Mouse (Mus musculus): ENCODE data around the gene Irf5. TPM values are rescaled to one million over a fixed set of nuclear protein-coding genes. Genes with fewer than 3 reads are reported as not detected.
"Not testable (repeated sequence)": the region's sequence is repeated elsewhere in the genome, so short reads cannot be mapped to it uniquely, and the experiment has no call there.

Irf5 gene
- polyA plus RNA-seq, 1 experiment from 2014 or later, result 9.3 TPM

DNA sequence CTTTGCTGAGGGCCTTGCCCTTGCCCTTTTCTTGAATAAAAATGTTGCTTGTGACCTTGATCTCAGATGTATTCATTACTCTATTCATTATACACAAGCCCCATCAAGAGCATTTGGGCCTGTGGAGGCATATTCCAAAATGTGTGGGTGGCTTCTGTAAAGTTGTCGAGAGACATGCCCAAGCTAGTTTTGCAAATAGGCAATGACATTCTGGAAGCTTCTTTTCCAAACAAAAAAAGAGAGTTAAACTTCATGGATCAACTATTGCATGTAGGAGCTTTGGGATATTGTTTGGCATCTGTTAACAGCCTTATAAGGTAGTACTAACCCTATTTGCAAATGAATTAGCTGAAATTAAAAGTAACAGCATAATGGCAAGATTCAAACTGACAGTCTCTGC lies 21.7 kb downstream of the Irf5 start:
- Histone ChIP-seq H3K4me2 (replicated peaks; ENCODE audit: low read depth) (no peak overlapping the region), H3K27me3 (ENCODE audit: control insufficient read depth, insufficient read depth, low read length) (no peaks in the 10 kb centered on the region), H3K4me3 (ENCODE audit: low read depth, low read length) (no peak overlapping the region), H3K36me3 (ENCODE audit: control insufficient read depth, insufficient read depth, low read length) (peaks cover 14% of the 10 kb centered on the region), H3K27ac (replicated peaks) (peak overlapping the region; percentile 65), H3K4me1 (replicated peaks; ENCODE audit: control insufficient read depth, insufficient read depth) (no peaks in the 10 kb centered on the region), H3K9me3 (ENCODE audit: control insufficient read depth, low read length) (no peaks in the 10 kb centered on the region), H3K9ac (ENCODE audit: low read length) (no peak overlapping the region)
- 80% methylated on average over 1 of the region's 1 CpGs for WGBS
- no peak for TF ChIP-seq CTCF (IDR thresholded peaks at IDR 0.05; ENCODE audit: low read depth)
- DNase-seq (ENCODE audit: low spot score) (no peak), ATAC-seq (ENCODE audit: low FRiP score, low TSS enrichment) (no peak)

DNA sequence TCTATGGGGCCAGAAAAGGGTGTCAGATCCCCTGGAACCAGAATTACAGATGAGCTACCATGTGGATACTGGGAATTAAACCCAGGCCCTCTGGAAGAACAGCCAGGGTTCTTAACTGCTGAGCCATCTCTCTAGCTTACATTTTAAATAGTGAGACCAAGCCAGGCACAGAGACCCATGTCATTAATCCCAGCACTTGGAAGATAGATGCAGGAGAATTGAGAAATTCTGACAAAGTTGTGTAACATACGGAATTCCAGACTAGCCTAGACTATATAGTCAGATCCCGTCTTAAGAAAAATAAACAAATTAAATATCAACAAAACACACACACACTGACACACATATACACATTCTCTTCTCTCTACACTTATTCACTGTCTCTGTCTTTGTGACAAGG lies 26.1 kb downstream of the Irf5 start:
- DNase-seq (ENCODE audit: low spot score), result no peak
- H3K4me2 ChIP-seq (replicated peaks; ENCODE audit: low read depth), result no peak overlapping the region
- H3K27me3 ChIP-seq (ENCODE audit: control insufficient read depth, insufficient read depth, low read length), result no peaks in the 10 kb centered on the region
- WGBS, result 71% methylated on average over 2 of the region's 2 CpGs
- H3K27ac ChIP-seq (replicated peaks), result no peak overlapping the region
- no peak for TF ChIP-seq EP300 (optimal IDR thresholded peaks at IDR 0.05)
- TF ChIP-seq CTCF (IDR thresholded peaks at IDR 0.05; ENCODE audit: low read depth), result no peak
- H3K9ac ChIP-seq (ENCODE audit: low read length), result no peak overlapping the region
- no peaks in the 10 kb centered on the region for H3K9me3 ChIP-seq (ENCODE audit: control insufficient read depth, low read length)
- no peak overlapping the region for H3K4me3 ChIP-seq (ENCODE audit: low read depth, low read length)
- no peak for ATAC-seq (ENCODE audit: low FRiP score, low TSS enrichment)
- no peaks in the 10 kb centered on the region for H3K4me1 ChIP-seq (replicated peaks; ENCODE audit: control insufficient read depth, insufficient read depth)
- H3K36me3 ChIP-seq (ENCODE audit: control insufficient read depth, insufficient read depth, low read length), result peaks cover 17% of the 10 kb centered on the region

DNA sequence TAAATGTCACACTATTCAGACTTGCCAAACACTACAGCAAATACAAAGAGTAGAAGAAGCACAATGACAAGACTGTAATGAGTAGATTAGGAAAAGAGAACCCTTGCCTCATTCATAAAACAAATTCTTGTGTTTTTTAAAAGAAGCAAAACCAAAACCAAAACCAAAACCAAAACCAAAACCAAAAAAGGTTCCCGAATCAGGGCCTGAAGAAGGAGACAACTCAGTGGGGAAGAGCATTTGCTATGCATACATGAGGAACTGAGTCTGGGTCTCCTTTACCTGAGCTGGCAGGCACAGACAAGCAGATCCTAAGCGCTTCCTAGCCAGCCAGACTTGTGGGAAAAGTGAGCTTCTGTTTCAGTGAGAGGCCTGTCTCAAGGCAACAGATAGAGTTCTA lies 30.7 kb downstream of the Irf5 start:
- TF ChIP-seq CTCF (IDR thresholded peaks at IDR 0.05; ENCODE audit: low read depth) (no peak), EP300 (optimal IDR thresholded peaks at IDR 0.05) (no peak)

DNA sequence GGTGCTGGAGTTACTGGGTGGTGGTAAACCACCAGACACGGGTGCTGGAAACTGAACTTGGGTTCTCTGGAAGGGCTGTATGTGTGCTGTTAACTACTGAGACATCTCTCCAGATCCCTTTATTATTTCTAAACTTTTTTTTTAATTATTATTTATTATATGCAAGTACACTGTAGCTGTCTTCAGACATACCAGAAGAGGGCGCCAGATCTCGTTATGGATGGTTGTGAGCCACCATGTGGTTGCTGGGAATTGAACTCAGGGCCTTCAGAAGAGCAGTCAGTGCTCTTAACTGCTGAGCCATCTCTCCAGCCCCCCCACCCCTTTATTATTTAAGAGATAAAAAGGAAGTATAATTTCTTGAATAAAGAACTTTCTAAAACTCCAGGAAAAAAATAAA lies 50.0 kb downstream of the Irf5 start:
- not testable (repeated sequence) for H3K27ac ChIP-seq (replicated peaks); H3K4me1 ChIP-seq (replicated peaks; ENCODE audit: control insufficient read depth, insufficient read depth); DNase-seq (ENCODE audit: low spot score); H3K27me3 ChIP-seq (ENCODE audit: control insufficient read depth, insufficient read depth, low read length); H3K4me3 ChIP-seq (ENCODE audit: low read depth, low read length); ATAC-seq (ENCODE audit: low FRiP score, low TSS enrichment); H3K9me3 ChIP-seq (ENCODE audit: control insufficient read depth, low read length); H3K9ac ChIP-seq (ENCODE audit: low read length); H3K4me2 ChIP-seq (replicated peaks; ENCODE audit: low read depth); H3K36me3 ChIP-seq (ENCODE audit: control insufficient read depth, insufficient read depth, low read length)
- TF ChIP-seq CTCF (IDR thresholded peaks at IDR 0.05; ENCODE audit: low read depth), result peak; percentile 32
- 80% methylated on average over 3 of the region's 3 CpGs for WGBS

More for the DNA sequence above, 30.7 kb downstream of the Irf5 start:
- peaks cover 20% of the 10 kb centered on the region for H3K36me3 ChIP-seq (ENCODE audit: control insufficient read depth, insufficient read depth, low read length)
- ATAC-seq (ENCODE audit: low FRiP score, low TSS enrichment), result no peak
- no peaks in the 10 kb centered on the region for H3K4me1 ChIP-seq (replicated peaks; ENCODE audit: control insufficient read depth, insufficient read depth)
- H3K27me3 ChIP-seq (ENCODE audit: control insufficient read depth, insufficient read depth, low read length), result no peaks in the 10 kb centered on the region
- no peaks in the 10 kb centered on the region for H3K9me3 ChIP-seq (ENCODE audit: control insufficient read depth, low read length)
- DNase-seq (ENCODE audit: low spot score), result no peak
- no peak overlapping the region for H3K4me2 ChIP-seq (replicated peaks; ENCODE audit: low read depth)
- no peak overlapping the region for H3K9ac ChIP-seq (ENCODE audit: low read length)
- no peak overlapping the region for H3K27ac ChIP-seq (replicated peaks)
- WGBS, result 93% methylated on average over 2 of the region's 2 CpGs
- no peak overlapping the region for H3K4me3 ChIP-seq (ENCODE audit: low read depth, low read length)

DNA sequence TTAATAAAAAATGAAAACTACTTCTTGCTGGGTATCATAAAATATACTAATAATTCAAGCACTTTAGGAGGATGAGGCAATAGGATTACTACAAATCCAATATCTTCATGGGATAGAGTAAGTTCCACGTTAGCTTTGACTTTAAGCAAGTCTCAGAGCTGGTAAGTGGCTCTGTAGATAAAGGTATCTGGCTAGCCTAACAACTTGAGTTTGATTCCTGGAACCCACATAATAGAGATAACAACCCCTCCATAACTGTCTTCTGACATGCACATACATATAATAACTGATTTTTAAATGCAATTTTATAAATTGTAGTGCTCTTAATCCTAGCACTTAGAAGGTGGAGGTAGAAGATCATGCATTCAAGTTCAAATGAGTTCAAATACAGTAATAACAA lies 54.3 kb downstream of the Irf5 start:
- Histone ChIP-seq H3K36me3 (ENCODE audit: control insufficient read depth, insufficient read depth, low read length) (peaks cover 13% of the 10 kb centered on the region), H3K27me3 (ENCODE audit: control insufficient read depth, insufficient read depth, low read length) (no peaks in the 10 kb centered on the region), H3K4me1 (replicated peaks; ENCODE audit: control insufficient read depth, insufficient read depth) (no peaks in the 10 kb centered on the region), H3K4me2 (replicated peaks; ENCODE audit: low read depth) (no peak overlapping the region), H3K4me3 (ENCODE audit: low read depth, low read length) (no peak overlapping the region), H3K9ac (ENCODE audit: low read length) (no peak overlapping the region), H3K9me3 (ENCODE audit: control insufficient read depth, low read length) (no peaks in the 10 kb centered on the region), H3K27ac (replicated peaks) (no peak overlapping the region)
- 84% methylated on average over 1 of the region's 1 CpGs for WGBS
- no peak for TF ChIP-seq CTCF (IDR thresholded peaks at IDR 0.05; ENCODE audit: low read depth)
- TF ChIP-seq EP300 (optimal IDR thresholded peaks at IDR 0.05), result no peak
- no peak for ATAC-seq (ENCODE audit: low FRiP score, low TSS enrichment)
- DNase-seq (ENCODE audit: low spot score), result no peak

DNA sequence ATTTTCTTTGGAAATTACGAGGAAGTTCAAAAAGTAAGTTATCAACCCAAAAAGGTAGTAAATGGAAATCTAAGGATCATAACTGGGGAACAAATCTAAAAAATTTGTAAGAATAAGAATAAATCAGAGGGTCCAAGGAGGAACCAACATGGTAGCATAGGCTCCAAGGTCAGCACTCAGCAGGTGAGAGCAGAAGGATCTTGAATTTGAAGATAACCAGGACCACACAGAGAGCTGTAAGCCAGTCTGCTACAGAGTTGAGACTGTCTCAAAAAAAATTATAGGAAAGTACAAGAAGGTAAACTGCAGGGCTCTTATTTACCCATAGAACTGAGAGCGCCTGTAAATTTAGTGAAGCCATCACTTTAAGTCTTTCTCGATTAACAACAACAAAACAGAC lies 54.8 kb downstream of the Irf5 start:
- Histone ChIP-seq H3K36me3 (ENCODE audit: control insufficient read depth, insufficient read depth, low read length) (peaks cover 15% of the 10 kb centered on the region), H3K9ac (ENCODE audit: low read length) (no peak overlapping the region), H3K27ac (replicated peaks) (no peak overlapping the region), H3K4me1 (replicated peaks; ENCODE audit: control insufficient read depth, insufficient read depth) (no peaks in the 10 kb centered on the region), H3K9me3 (ENCODE audit: control insufficient read depth, low read length) (no peaks in the 10 kb centered on the region), H3K27me3 (ENCODE audit: control insufficient read depth, insufficient read depth, low read length) (no peaks in the 10 kb centered on the region), H3K4me3 (ENCODE audit: low read depth, low read length) (no peak overlapping the region), H3K4me2 (replicated peaks; ENCODE audit: low read depth) (no peak overlapping the region)
- no peak for TF ChIP-seq EP300 (optimal IDR thresholded peaks at IDR 0.05)
- TF ChIP-seq CTCF (IDR thresholded peaks at IDR 0.05; ENCODE audit: low read depth), result no peak
- ATAC-seq (ENCODE audit: low FRiP score, low TSS enrichment) (no peak), DNase-seq (ENCODE audit: low spot score) (no peak)
- 96% methylated on average over 3 of the region's 3 CpGs for WGBS

Other genes with a start within 250 kb of the Irf5 start
- gene Fam71f2, start 247.0 kb upstream of the Irf5 start, polyA plus RNA-seq (2015; fragmentation: Nextera tagmentation; extraction: Ambion mirVana), result 0.11 TPM in 1 of 2 replicates, not detected in the other
- gene Fam71f1, start 207.5 kb upstream of the Irf5 start, polyA plus RNA-seq (2015; fragmentation: Nextera tagmentation; extraction: Ambion mirVana), result not detected in 2 replicates
- gene Calu, start 178.6 kb upstream of the Irf5 start, polyA plus RNA-seq (2015; fragmentation: Nextera tagmentation; extraction: Ambion mirVana), result 174 and 205 TPM in 2 replicates
- 1.9 and 2.1 TPM in 2 replicates for gene Opn1sw, start 138.2 kb upstream of the Irf5 start, polyA plus RNA-seq (2015; fragmentation: Nextera tagmentation; extraction: Ambion mirVana)
- 12.4 and 12.6 TPM in 2 replicates for gene Ccdc136, start 130.3 kb upstream of the Irf5 start, polyA plus RNA-seq (2015; fragmentation: Nextera tagmentation; extraction: Ambion mirVana)
- 5.5 and 5.9 TPM in 2 replicates for gene Flnc, start 93.4 kb upstream of the Irf5 start, polyA plus RNA-seq (2015; fragmentation: Nextera tagmentation; extraction: Ambion mirVana)
- 263 and 269 TPM in 2 replicates for gene Atp6v1f, start 58.9 kb upstream of the Irf5 start, polyA plus RNA-seq (2015; fragmentation: Nextera tagmentation; extraction: Ambion mirVana)
- not detected in 2 replicates for gene Atp6v1fnb, start 55.2 kb upstream of the Irf5 start, polyA plus RNA-seq (2015; fragmentation: Nextera tagmentation; extraction: Ambion mirVana)
- gene Kcp, start 18.7 kb upstream of the Irf5 start, polyA plus RNA-seq (2015; fragmentation: Nextera tagmentation; extraction: Ambion mirVana), result 3.8 and 6.1 TPM in 2 replicates
- gene Tnpo3, start 83.3 kb downstream of the Irf5 start, polyA plus RNA-seq (2015; fragmentation: Nextera tagmentation; extraction: Ambion mirVana), result 33.3 and 33.8 TPM in 2 replicates
- 4.0 and 4.4 TPM in 2 replicates for gene Tspan33, start 167.6 kb downstream of the Irf5 start, polyA plus RNA-seq (2015; fragmentation: Nextera tagmentation; extraction: Ambion mirVana)
- 10.8 and 14.1 TPM in 2 replicates for gene Smo, start 208.9 kb downstream of the Irf5 start, polyA plus RNA-seq (2015; fragmentation: Nextera tagmentation; extraction: Ambion mirVana)
- 51.9 and 54.6 TPM in 2 replicates for gene Ahcyl2, start 241.4 kb downstream of the Irf5 start, polyA plus RNA-seq (2015; fragmentation: Nextera tagmentation; extraction: Ambion mirVana)